Mouse (Mus musculus) C2C12 (cell line): ENCODE results near the gene Itm2c. TPM values are rescaled to one million over a fixed set of nuclear protein-coding genes. Genes with fewer than 3 reads are reported as not detected.

Experiments used
- H3K27me3 ChIP-seq: one replicate; pipeline ENCODE4 v1.6.1; 2011; ENCODE audit not compliant: control insufficient read depth, insufficient read depth, insufficient read length
- H3K36me3 ChIP-seq: one replicate; pipeline ENCODE4 v1.6.1; 2011; ENCODE audit not compliant: control insufficient read depth, insufficient read depth
- H3K4me3 ChIP-seq: one replicate; pipeline ENCODE4 v1.5.1; 2011; ENCODE audit warnings: mild to moderate bottlenecking, control low read depth; ENCODE audit not compliant: poor library complexity, insufficient read depth, severe bottlenecking
- H3K79me2 ChIP-seq: one replicate; pipeline ENCODE4 v1.6.1; 2011; ENCODE audit not compliant: control insufficient read depth, insufficient read depth
- H3K79me3 ChIP-seq: one replicate; pipeline ENCODE4 v1.6.1; 2011; ENCODE audit warnings: low read depth, control low read depth
- H3ac ChIP-seq: one replicate; pipeline ENCODE3; 2011; ENCODE audit warnings: low read depth; ENCODE audit not compliant: control insufficient read depth, insufficient read length
- CEBPB ChIP-seq: IDR thresholded peaks from one replicate; pipeline ENCODE4 v1.6.1; 2011; ENCODE audit warnings: low read depth, mild to moderate bottlenecking, control low read depth, moderate library complexity
- CTCF ChIP-seq: IDR thresholded peaks from one replicate; pipeline ENCODE4 v1.5.1; 2011; ENCODE audit not compliant: control insufficient read depth, insufficient read depth, insufficient read length
- FOSL1 ChIP-seq: IDR thresholded peaks from one replicate; pipeline ENCODE4 v1.8.0; 2011; ENCODE audit warnings: mild to moderate bottlenecking, low read length; ENCODE audit not compliant: poor library complexity, insufficient read depth, severe bottlenecking
- MAX ChIP-seq: IDR thresholded peaks from one replicate; pipeline ENCODE4 v1.6.1; 2011; ENCODE audit warnings: mild to moderate bottlenecking, control low read depth
- MYOD1 ChIP-seq: IDR thresholded peaks from one replicate; pipeline ENCODE4 v1.6.1; 2011; ENCODE audit warnings: low read depth; ENCODE audit not compliant: control insufficient read depth, insufficient read length
- MYOG ChIP-seq: IDR thresholded peaks from one replicate; pipeline ENCODE4 v1.6.1; 2011; ENCODE audit not compliant: control insufficient read depth, insufficient read length; ENCODE audit errors: extremely low read depth
- USF1 ChIP-seq: IDR thresholded peaks from one replicate; pipeline ENCODE4 v1.6.1; 2011; ENCODE audit warnings: low read depth, mild to moderate bottlenecking, control low read depth, moderate library complexity
- polyA plus RNA-seq: library from polyadenylated mRNA; unstranded; fragments of >200 nt; fragmentation: generic; extraction: Trizol; gene quantifications from one replicate; pipeline ENCODE4 v1.2.1, GENCODE M21; 2012; ENCODE audit warnings: missing spikeins

The Itm2c gene
- polyA plus RNA-seq, 1 experiment: 60.7 TPM

- no peak for TF ChIP-seq FOSL1
- TF ChIP-seq CTCF: no peak
- no peak for TF ChIP-seq USF1
- Histone ChIP-seq H3K79me2 (peaks cover 11% of the 10 kb centered on the region), H3K36me3 (no peaks in the 10 kb centered on the region), H3K79me3 (peaks cover 1% of the 10 kb centered on the region), H3K4me3 (no peak overlapping the region), H3ac (no peak overlapping the region), H3K27me3 (no peaks in the 10 kb centered on the region)
These were observed 3.0 kb downstream of the Itm2c start for GRCm38 (mm10) chr1:85896781-85897700.

GRCm38 (mm10) chr1:85897901-85898760 is 4.0 kb downstream of the Itm2c start:
- H3K79me3 ChIP-seq: peaks cover 1% of the 10 kb centered on the region
- no peak overlapping the region for H3ac ChIP-seq
- TF ChIP-seq USF1 (no peak), MYOD1 (no peak), MYOG (no peak), FOSL1 (no peak), MAX (no peak), CTCF (no peak), CEBPB (no peak)
- no peak overlapping the region for H3K4me3 ChIP-seq
- no peaks in the 10 kb centered on the region for H3K36me3 ChIP-seq
- no peaks in the 10 kb centered on the region for H3K27me3 ChIP-seq
- H3K79me2 ChIP-seq: peaks cover 11% of the 10 kb centered on the region

- Histone ChIP-seq H3K36me3 (no peaks in the 10 kb centered on the region), H3K4me3 (no peak overlapping the region), H3ac (no peak overlapping the region), H3K79me3 (peaks cover 1% of the 10 kb centered on the region), H3K27me3 (no peaks in the 10 kb centered on the region), H3K79me2 (peaks cover 11% of the 10 kb centered on the region)
- TF ChIP-seq CTCF (no peak), FOSL1 (no peak), MYOD1 (no peak), MAX (no peak), USF1 (no peak), MYOG (no peak), CEBPB (no peak)
These were observed 4.8 kb downstream of the Itm2c start for GRCm38 (mm10) chr1:85898761-85899387.

- Histone ChIP-seq H3ac (no peak overlapping the region), H3K27me3 (no peaks in the 10 kb centered on the region), H3K79me3 (peaks cover 1% of the 10 kb centered on the region), H3K36me3 (no peaks in the 10 kb centered on the region), H3K79me2 (peaks cover 11% of the 10 kb centered on the region), H3K4me3 (no peak overlapping the region)
- TF ChIP-seq MYOG (no peak), FOSL1 (no peak), CTCF (no peak), CEBPB (no peak), MAX (no peak), MYOD1 (no peak), USF1 (no peak)
These were observed 5.3 kb downstream of the Itm2c start for GRCm38 (mm10) chr1:85899388-85899761.

- Histone ChIP-seq H3K36me3 (peaks cover 10% of the 10 kb centered on the region), H3K79me3 (peaks cover 1% of the 10 kb centered on the region), H3K79me2 (peaks cover under 1% of the 10 kb centered on the region), H3K27me3 (no peaks in the 10 kb centered on the region), H3K4me3 (no peak overlapping the region), H3ac (no peak overlapping the region)
- TF ChIP-seq CEBPB (no peak), FOSL1 (no peak), MYOD1 (no peak), CTCF (no peak), MAX (no peak), MYOG (no peak), USF1 (no peak)
These were observed 6.6 kb downstream of the Itm2c start for GRCm38 (mm10) chr1:85900521-85901333.
